Mouse (Mus musculus) heart, postnatal 0 days (tissue): ENCODE results near the gene Vcl.

Experiments used
- CTCF ChIP-seq: IDR thresholded peaks from 2 replicates; pipeline ENCODE4 v1.5.1; 2016; ENCODE audit warnings: antibody characterized with exemption, control low read depth, low read depth
- EP300 ChIP-seq: IDR thresholded peaks from 2 replicates; pipeline ENCODE4 v1.6.1; 2016; ENCODE audit warnings: antibody characterized with exemption, low read depth

- TF ChIP-seq CTCF (no peak), EP300 (no peak)
Observed at GRCm38 (mm10) chr14:20973821-20974220, 44.6 kb downstream of the Vcl start.
